Mouse (Mus musculus) thymus, postnatal 10 days (tissue): ENCODE measurements at regions not wholly inside any gene's neighbourhood (a gene's known extent, or its start where the extent isn't known, plus 50 kb on each side); places are given as distances from the start of the nearest gene placed in this dataset.

Experiments
- DNase-seq, 2 experiments: peaks; one replicate each; pipeline ENCODE4 v3.0.0; 2021; ENCODE audit warnings: low spot score in 2 of 2

DNA sequence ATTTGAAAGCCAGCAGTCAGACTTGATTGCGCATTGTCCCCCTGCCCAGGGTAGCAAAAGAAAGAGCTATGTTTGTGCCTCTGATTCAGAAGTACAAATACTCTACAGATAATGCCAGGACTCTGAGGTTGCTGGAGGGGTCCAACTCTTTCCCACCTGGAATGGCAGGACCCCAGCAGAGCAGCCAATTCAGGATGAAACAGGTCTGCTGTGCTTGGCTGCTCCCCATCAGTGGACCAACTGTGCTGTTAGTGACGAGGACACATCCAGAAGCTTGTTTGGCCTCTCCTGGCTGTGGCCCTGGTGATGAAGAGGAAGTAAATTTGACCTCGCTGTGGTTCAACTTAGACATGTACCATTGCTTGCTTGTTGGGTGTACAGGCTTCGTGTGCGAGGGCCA is 437.8 kb downstream of the Prdm2 start:
- no peak for DNase-seq

DNA sequence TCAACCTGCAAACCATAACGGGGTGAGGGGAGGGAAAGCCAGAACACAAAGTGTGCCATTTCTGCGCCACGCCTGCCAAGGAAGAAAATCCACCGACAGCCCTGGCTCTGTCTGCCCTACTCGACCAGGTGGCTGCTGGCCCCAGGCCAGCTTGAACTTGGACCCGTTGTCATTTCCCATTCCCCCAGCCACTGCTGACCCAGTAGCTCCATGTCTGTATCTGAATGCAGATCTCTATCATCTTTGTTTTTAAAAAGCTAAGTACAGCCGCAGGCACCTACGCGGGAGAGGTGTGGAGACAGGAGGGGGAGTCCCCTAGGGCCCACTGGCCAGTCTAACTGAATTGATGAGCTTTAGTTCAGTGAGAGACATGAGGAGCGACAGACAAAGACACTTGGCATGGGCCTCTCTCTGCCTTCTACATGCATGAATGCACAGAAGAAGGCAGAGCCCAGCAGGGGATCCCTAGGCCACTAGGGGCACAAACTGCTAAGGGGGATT is 439.1 kb downstream of the Prdm2 start:
- no peak for DNase-seq

DNA sequence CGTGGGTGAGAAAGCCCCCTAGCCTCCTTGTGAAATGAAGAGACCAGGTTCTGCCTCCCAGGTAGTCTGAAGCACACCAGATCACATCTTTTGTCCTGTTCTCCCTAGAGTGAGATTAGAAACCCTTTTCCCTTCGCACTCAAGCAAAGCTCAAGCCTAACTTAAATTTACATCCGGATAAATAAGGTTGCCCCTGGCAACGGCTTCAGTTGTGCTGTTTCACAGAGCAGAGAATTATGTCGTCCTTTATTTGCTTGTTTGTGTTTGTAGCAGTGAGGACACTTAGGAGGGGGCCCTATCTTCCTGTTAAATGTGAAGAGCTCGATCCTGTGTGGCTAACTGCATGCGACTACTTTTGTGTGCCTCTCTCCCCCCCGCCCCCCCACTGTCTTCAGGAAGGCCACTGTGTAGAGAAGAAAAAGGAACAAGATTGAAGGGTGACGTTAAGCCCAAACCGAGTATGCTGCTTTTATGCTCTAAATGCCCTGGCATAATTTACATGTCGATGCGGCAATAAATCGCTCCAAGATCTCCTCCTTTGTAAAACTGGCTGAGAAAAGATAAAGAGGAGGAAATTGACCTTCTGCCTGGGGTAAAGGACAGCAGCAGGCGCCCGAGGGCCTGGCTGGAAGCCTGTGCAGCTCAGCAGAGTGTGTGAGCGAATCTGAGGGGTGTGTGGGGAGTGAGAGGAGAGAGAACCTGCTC is 439.9 kb downstream of the Prdm2 start:
- DNase-seq, result no peak

DNA sequence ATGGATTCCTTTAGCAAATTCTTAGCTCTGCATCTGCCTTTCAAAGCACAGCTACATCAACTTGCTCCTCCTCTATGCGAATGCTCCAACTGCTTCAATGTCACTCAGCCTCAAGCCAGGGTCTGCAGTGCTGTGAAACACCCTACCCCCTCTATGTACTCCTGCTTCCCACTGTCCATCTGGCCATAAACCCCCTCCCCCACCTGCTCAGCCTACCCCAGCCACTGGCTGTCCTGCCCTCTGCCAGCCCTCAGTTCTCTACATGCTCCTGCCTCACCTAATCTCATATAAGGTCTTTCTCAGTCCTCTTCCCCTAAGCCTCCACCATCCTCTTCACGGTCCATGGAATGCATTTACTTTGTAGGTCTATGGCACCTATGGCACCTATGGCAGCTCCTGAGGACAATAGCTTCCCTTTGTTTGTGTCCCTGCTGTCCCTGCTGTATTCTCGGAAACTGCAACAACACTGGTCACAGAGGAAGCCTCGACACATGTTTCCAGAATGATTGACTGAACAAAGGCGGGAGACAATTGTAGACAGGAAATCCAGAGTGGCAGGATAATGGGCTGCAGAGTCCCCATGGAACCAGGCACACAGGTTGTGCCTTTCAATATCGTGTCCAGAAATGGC is 441.2 kb downstream of the Prdm2 start:
- no peak for DNase-seq

DNA sequence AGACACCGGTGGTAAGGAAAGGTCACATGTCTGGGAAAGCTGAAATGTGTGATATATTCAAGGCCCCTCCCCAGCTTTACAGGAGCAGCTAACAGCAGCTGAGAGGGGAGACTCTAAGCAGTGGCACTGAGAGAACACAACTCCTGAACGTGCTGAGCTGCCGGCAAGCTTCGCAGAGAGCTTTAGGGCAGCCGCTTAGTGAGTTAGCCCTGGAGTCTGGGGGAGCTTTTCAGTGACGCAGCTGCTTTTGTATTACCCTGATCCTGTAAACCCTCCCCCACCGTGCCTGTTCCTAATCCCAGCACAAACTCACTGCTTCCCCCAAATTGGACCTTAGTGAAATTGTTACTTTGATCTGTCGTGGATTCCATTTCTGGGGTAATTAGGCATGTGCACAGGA is 442.6 kb downstream of the Prdm2 start:
- DNase-seq, result no peak

DNA sequence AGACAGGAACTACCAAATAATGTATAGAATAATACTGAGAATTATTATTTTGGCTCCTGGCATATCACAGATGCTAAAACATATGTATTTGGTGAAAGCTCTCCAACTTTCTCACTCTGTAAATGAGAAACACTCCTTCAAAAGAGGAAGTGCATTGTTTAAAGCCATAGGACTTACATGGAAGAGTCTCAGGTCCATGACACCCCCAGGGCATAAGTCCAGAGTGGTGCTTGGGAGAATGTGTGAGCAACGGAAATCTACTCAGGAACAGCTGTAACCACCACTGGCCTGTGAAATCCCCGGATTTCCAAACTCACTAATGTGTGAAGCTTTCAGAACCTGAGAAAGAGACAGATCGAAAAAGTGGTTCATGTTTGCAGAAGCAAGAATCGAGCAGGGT is 445.1 kb downstream of the Prdm2 start:
- no peak for DNase-seq

DNA sequence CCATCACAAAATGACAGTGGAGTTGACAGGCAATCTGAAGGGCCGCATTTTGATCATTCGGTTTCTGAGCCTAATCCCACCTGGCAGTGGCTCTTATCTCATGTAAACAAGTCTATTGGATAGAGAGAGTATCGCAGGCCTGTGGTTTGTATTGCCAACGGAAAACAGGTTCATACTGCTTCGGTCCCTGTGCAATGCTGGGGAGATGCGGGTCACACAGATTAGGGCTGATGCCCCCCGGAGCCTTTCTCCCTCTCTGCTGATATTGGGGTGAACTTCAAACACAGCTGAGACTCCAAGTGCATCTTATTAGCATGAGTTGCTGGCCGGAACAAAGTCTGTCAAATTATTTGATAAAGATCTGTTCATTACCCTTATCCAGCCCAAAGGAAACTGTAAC is 451.2 kb downstream of the Prdm2 start:
- no peak for DNase-seq

DNA sequence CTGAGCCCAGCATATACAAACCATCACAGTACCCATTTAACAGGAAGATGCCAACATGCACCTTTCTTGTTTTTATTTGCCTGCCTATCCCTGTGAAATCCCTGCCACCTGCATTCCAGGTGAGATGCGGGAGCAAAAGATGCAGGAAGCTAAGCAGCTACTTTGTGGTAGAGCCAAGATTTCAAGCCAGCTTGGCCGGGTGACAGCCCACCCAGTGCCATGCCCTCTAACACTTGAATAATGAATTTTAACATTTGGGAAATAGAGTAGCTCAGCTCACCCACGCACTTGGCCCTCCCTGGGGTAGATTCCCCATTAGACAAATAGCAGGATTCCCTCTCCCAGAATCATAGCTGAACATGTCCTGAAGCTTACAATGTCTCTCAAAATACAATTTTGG is 454.7 kb downstream of the Prdm2 start:
- DNase-seq, result no peak

DNA sequence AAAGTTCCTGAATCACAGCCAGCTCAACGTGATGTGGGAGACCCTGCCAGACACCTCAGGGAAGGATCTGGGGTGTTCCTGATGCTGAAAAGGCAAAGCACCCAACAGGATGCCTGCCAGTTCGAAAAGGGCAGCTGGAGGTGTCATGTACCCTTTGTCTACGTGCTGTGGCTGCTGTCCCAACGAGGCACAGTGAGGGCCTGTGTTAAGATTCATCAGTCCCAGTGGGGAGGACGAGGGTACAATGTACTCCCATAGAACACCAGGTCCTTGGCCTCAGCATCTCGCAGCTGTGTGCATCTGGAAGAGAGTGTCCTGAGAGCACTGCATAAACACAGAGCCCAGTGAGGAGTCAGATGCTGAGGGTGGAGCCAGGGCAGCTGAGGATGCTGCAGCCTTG is 456.5 kb downstream of the Prdm2 start:
- DNase-seq, result no peak

DNA sequence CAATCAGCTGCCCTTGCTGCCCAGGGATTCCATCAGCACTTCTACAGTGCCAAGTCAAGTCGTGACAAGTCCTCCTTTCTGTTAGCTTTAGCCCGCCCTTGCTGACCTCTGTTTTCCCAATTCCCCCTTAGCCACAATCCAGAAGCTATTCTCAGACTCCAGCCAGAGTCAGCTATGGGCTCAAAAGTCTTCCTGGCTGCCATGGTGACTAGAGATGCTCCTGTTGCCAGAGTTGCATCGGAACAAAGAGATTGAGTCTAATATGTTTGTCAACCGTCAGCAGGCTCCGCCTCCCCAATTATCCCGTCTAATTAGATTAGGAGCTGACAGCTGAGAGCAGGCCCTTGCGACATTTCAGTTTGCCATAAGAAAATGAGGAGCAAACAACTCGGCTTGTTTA is 462.9 kb downstream of the Prdm2 start:
- DNase-seq, result no peak

DNA sequence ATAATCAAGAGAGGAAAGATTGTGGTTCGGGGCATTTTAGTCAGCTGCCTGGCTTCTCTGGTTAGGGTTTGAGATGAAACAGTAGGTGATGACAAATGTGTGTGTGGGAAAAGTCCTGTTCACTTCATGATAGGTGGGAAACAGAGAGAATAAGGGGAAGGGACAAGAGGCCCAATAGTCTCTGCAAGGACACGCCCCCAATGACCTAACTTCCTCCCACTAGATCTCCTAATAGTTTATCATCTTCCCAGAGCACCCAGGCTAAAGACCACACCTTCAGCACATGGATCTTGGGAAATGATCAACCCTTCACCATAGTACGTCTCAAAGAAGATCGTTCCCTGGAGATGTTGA is 484.3 kb upstream of the Kazn start:
- DNase-seq, result no peak

DNA sequence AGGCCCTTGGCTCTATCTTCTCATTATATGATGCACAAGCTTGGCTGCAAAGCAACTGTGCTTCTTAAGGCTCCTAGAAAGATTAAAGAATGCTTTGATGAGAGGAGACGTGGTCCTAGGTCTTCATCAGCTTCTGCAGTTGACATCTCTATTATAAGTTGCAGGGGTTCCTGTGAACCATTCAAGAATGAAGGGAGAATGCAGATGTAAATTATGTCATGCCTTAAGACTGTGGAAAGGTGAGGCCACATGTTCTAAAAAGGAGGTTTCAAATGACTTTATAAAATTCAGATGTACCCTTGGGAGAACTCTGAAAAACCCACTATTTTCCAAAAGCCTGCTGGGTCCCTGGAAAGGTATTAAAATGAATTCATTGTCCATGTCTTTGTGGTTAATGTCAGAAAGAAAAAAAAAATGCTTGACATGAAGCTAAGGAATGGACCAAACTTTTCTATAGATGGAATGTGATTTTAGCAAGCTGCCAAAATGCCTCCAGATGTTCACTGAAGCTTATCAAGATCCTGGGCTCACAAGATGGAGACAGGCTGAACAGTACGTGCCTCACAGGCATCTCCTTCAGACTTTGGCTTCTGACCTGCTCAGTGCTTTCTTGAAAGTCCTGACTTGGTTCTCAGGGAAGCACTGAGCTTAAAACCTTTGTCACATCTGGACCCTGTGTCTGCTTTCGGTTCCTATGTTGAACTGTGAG is 483.8 kb upstream of the Kazn start:
- no peak for DNase-seq

DNA sequence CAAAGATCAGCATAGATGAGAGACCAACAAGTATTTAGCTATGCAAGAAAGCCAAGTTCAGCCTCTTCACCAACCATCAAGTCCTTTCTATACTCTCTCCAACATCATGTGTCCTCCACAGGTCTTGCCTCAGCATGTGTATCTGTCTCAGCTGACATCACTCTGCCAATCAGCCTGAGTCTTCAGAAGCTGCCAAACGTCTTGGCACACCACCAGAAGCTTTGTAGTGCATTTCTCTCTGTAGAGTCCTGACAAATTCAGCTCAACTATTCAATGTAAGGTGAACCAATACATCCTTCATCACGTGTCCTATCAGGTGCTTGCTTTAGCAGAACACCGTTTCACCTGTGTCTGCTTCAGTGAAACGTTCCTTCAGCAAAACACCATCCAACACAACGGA is 462.4 kb upstream of the Kazn start:
- DNase-seq, result no peak

DNA sequence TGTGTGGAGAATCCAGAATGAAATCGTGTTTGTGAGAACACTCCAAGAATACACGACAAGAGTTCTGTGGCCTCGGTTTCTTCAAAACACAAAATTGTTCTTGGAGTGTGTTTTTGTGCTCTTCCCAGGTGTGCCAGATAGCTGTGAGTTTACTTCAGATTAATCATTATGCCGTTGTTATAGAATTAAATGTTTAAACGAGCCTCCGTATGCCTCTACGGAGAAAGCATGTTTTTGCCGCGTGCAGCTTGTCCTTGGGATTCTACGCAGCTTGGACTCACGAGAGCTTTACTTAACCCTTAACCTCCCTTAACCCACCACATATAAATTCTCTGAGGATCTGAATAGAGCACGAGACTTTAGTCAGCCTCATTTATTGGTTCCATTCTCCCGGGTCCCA is 455.7 kb upstream of the Kazn start:
- DNase-seq, result no peak

DNA sequence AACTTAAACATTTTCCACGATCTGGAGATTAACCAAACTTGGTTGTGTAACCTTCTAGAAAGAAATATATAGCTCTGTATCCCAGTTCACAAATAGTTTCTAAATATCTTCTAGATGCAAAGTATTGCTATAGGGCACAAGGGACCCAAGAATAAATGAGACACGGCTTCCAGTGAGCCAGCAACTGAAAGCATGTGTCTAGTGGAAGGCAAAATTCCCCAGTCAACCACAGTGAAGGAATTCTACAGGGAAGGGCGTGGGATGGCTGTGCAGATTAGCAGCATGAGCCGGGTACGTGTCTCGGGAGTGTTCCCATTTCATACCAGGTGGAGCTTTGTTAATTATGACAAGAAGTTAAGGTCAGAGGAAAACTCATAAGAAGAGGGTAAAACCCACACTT is 449.0 kb upstream of the Kazn start:
- no peak for DNase-seq

DNA sequence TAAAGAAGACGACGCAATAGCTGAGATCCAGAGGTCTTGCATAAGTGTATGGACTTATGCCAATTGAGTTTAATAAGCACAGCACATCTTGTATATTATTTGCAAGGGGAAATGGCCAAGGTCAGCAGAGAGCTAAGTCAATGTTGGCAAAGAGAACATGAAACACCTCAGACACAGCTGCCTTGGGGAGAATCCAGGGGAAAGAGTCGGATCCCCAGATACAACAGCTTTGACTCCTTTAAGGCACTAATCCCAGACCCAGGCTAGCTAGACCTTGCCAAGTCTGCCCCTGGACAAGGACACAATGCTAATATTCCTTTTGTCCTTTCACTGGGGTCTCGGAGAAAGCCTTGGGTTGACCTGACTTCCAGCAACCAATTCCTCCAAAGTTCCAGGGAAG is 438.2 kb upstream of the Kazn start:
- no peak for DNase-seq

DNA sequence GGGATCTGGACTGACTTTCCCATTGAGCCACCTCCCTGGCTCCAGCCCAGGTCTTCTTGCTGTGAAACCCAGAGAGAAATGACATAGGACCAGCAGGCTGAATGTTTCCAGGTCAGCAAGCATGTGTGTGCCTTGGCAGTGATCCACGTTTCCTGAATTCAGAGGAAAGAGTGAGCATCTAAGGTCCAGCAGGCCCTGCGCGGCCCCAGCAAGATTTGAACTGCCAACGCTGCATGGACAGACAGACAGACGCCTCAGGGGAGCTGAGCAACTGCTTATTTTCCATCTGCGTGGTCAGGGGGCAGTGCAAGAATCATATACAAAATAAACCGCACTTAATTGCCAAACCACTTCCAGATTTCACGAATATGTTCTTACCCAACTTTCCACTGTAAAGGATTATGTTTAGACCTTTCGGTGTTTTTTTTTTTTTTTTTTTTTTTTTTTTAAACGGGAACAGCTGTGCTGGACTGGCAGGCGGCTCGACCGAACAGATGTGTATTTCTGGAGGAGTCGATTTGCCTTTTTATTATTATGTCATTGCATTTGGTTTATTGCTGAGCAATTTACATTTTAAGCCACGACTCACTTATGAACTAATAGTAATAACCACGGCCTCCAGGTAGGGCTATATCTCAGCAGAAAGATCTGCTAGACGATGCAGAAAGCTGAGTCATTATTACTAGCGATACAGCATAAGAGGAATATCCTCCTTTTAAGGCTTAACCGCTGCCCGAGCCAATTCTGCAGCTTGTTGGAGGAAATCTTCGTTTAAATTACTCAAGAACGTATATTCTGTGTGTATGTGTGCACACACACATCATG is 435.7 kb upstream of the Kazn start:
- no peak for DNase-seq

DNA sequence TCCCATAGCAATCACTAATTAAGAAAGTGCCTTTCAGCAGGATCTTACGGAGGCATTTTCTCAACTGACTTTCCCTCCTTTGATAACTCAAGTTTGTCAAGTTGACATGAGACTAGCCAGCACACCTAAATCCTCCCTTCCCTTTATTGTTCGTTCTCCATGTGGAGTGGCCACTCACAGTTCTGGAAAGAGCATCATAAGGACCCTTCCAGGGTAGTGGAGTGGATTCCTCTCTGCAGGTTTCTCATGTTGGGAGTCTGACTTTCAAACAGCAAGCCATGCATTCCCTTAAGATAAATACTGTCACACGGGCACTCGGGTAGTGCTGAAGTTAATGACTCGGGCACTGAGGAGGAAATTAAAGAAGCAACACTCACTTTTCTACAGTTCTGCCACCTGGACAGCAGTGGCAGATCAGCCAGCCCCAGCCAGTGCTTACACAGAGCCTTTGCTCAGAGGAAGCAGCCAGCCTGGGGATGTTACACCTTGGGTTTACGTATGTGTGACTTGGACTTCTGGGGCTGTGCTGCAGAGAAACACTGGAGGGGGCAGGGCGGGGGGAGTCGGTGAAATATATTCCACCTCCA is 432.8 kb upstream of the Kazn start:
- DNase-seq, result no peak

DNA sequence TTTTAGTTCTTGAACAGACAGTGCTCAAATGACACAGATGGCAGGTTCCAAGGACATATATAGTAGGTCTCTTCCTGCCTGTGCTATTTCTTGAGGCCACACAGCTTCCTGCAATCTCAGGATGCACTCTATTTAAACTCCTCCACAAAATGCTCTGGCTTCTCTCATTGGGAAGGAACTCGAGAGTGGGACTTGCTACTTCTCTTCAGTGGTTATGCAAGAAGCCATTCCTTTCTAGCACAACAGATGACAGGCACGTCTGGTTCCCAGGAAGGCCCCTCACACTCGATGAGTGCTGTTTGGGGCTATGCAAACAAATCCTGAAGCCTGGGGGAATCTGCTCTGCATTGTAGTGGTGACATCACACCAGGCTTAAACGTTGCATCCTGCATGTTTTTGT is 425.6 kb upstream of the Kazn start:
- no peak for DNase-seq

DNA sequence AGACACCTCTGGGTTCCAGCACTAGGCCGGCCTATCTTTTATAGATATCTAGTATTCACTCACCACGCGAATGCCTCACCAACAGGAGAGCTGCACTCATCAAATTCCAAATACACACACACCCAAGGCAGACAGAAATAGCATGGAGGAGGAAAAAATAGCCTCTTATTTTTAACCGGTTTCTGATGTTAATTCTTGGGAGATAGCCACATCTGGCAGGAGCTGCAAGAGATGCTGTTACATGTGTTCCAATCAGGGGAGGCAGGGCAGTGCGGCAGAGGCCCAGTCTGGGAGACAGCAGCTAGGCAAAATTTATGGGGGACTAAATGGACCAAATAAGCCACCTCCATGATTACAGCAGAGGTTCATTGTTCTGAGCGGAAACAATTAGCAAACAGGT is 419.0 kb upstream of the Kazn start:
- no peak for DNase-seq

DNA sequence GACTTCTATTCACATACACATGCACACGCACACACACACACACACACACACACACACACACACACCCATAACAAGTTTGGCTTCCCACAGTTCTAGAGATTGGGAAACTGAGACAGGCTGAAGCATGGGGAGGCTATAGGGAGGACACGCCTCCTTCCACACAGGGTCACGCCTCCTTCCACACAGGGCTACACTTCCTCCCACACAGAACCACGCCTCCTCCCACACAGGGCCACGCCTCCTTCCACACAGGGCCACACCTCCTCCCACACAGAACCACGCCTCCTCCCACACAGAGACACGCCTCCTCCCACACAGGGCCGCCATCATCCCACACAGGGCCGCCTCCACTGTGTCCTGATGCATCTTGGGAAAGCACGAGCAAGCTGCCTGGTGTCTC is 401.9 kb upstream of the Kazn start:
- no peak for DNase-seq

DNA sequence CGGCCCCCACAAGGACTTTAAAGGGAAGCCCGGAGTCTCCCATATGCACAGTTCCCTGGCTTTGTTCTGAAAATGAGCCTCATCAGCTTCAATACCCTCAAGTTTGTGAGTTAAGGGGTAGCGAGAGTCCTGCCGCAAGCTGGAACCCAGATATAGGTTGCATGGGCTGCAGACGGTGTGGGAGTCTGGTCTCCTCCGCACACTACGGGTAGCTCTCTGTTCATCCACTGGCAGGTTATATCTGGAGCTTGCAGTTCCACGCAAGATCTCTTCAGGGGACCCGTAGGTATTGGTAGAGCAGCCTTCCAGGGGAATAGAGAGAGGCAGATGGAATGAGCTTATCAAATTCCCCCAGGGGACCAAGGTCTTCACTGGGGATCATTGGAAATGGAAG is 400.1 kb upstream of the Kazn start:
- no peak for DNase-seq
